Mouse (Mus musculus): ENCODE results near the gene Serf1. TPM values are rescaled to one million over a fixed set of nuclear protein-coding genes. Genes with fewer than 3 reads are reported as not detected.
"Not testable (repeated sequence)": the region's sequence is repeated elsewhere in the genome, so short reads cannot be mapped to it uniquely, and the experiment has no call there.

Gene Serf1
- polyA plus RNA-seq, 1 experiment from 2014 or later = 344 TPM

- no peaks in the 10 kb centered on the region for H3K27me3 ChIP-seq (replicated peaks; ENCODE audit: control insufficient read depth, insufficient read depth, low read length)
- no peak overlapping the region for H3K9ac ChIP-seq (ENCODE audit: low read depth, low read length)
- H3K27ac ChIP-seq (ENCODE audit: low read depth, low read length) = no peak overlapping the region
- peak; percentile 16 for ATAC-seq
- peaks cover 16% of the 10 kb centered on the region for H3K36me3 ChIP-seq (ENCODE audit: control insufficient read depth, insufficient read depth, low read length)
- 85% methylated on average over 3 of the region's 3 CpGs for WGBS
- peaks cover 11% of the 10 kb centered on the region for H3K4me1 ChIP-seq (ENCODE audit: control insufficient read depth, insufficient read depth, low read depth, low read length)
- H3K9me3 ChIP-seq (ENCODE audit: control insufficient read depth, low read length) = no peaks in the 10 kb centered on the region
- H3K4me2 ChIP-seq (ENCODE audit: low read length) = peak overlapping the region; percentile 98
- peak overlapping the region; percentile 99 for H3K4me3 ChIP-seq (ENCODE audit: low read length)
These were observed 16.2 kb downstream of the Serf1 start for GRCm38 (mm10) chr13:100123970-100124369.

- no peaks in the 10 kb centered on the region for H3K27me3 ChIP-seq (replicated peaks; ENCODE audit: control insufficient read depth, insufficient read depth, low read length)
- peaks cover 11% of the 10 kb centered on the region for H3K4me1 ChIP-seq (ENCODE audit: control insufficient read depth, insufficient read depth, low read depth, low read length)
- H3K9ac ChIP-seq (ENCODE audit: low read depth, low read length) = peak within 1 kb of the TSS; percentile 89
- peaks cover 20% of the 10 kb centered on the region for H3K36me3 ChIP-seq (ENCODE audit: control insufficient read depth, insufficient read depth, low read length)
- 4% methylated on average over 42 of the region's 42 CpGs for WGBS
- H3K4me2 ChIP-seq (ENCODE audit: low read length) = peak within 1 kb of the TSS; percentile 98
- H3K4me3 ChIP-seq (ENCODE audit: low read length) = peak within 1 kb of the TSS; percentile 99
- no peaks in the 10 kb centered on the region for H3K9me3 ChIP-seq (ENCODE audit: control insufficient read depth, low read length)
- ATAC-seq = peak; percentile 99
- peak within 1 kb of the TSS; percentile 75 for H3K27ac ChIP-seq (ENCODE audit: low read depth, low read length)
These were observed 16.8 kb downstream of the Serf1 start, which contains the start of gene Smn1 for GRCm38 (mm10) chr13:100124423-100125257. Smn1 (plus strand) TSS chr13:100124852.

GRCm38 (mm10) chr13:100125258-100125643 lies 17.4 kb downstream of the Serf1 start:
- Histone ChIP-seq H3K9ac (ENCODE audit: low read depth, low read length) (peak overlapping the region; percentile 89), H3K4me3 (ENCODE audit: low read length) (peak overlapping the region; percentile 99), H3K27me3 (replicated peaks; ENCODE audit: control insufficient read depth, insufficient read depth, low read length) (no peaks in the 10 kb centered on the region), H3K9me3 (ENCODE audit: control insufficient read depth, low read length) (no peaks in the 10 kb centered on the region), H3K27ac (ENCODE audit: low read depth, low read length) (no peak overlapping the region), H3K4me1 (ENCODE audit: control insufficient read depth, insufficient read depth, low read depth, low read length) (peaks cover 11% of the 10 kb centered on the region), H3K36me3 (ENCODE audit: control insufficient read depth, insufficient read depth, low read length) (peaks cover 20% of the 10 kb centered on the region), H3K4me2 (ENCODE audit: low read length) (peak overlapping the region; percentile 98)
- ATAC-seq = peak; percentile 38
- WGBS = 2% methylated on average over 10 of the region's 10 CpGs

- H3K4me3 ChIP-seq (ENCODE audit: low read length) = no peak overlapping the region
- no peak for ATAC-seq
- H3K9me3 ChIP-seq (ENCODE audit: control insufficient read depth, low read length) = no peaks in the 10 kb centered on the region
- 86% methylated on average over 8 of the region's 8 CpGs for WGBS
- H3K4me1 ChIP-seq (ENCODE audit: control insufficient read depth, insufficient read depth, low read depth, low read length) = no peaks in the 10 kb centered on the region
- no peaks in the 10 kb centered on the region for H3K27me3 ChIP-seq (replicated peaks; ENCODE audit: control insufficient read depth, insufficient read depth, low read length)
- no peak overlapping the region for H3K4me2 ChIP-seq (ENCODE audit: low read length)
- H3K9ac ChIP-seq (ENCODE audit: low read depth, low read length) = no peak overlapping the region
- peaks cover 19% of the 10 kb centered on the region for H3K36me3 ChIP-seq (ENCODE audit: control insufficient read depth, insufficient read depth, low read length)
- H3K27ac ChIP-seq (ENCODE audit: low read depth, low read length) = no peak overlapping the region
These were observed 34.0 kb downstream of the Serf1 start for GRCm38 (mm10) chr13:100141646-100142314.

GRCm38 (mm10) chr13:100152659-100153058 lies 44.8 kb downstream of the Serf1 start:
- 77% methylated on average over 1 of the region's 1 CpGs for WGBS
- no peak overlapping the region for H3K4me3 ChIP-seq (ENCODE audit: low read length)
- H3K36me3 ChIP-seq (ENCODE audit: control insufficient read depth, insufficient read depth, low read length) = no peaks in the 10 kb centered on the region
- no peak overlapping the region for H3K4me2 ChIP-seq (ENCODE audit: low read length)
- H3K9me3 ChIP-seq (ENCODE audit: control insufficient read depth, low read length) = no peaks in the 10 kb centered on the region
- no peak overlapping the region for H3K9ac ChIP-seq (ENCODE audit: low read depth, low read length)
- no peaks in the 10 kb centered on the region for H3K27me3 ChIP-seq (replicated peaks; ENCODE audit: control insufficient read depth, insufficient read depth, low read length)
- no peak overlapping the region for H3K27ac ChIP-seq (ENCODE audit: low read depth, low read length)
- no peak for ATAC-seq
- H3K4me1 ChIP-seq (ENCODE audit: control insufficient read depth, insufficient read depth, low read depth, low read length) = no peaks in the 10 kb centered on the region

GRCm38 (mm10) chr13:100156624-100157023 lies 48.8 kb downstream of the Serf1 start:
- WGBS = 87% methylated on average over 3 of the region's 3 CpGs
- H3K9me3 ChIP-seq (ENCODE audit: control insufficient read depth, low read length) = no peaks in the 10 kb centered on the region
- no peak for ATAC-seq
- no peaks in the 10 kb centered on the region for H3K27me3 ChIP-seq (replicated peaks; ENCODE audit: control insufficient read depth, insufficient read depth, low read length)
- H3K9ac ChIP-seq (ENCODE audit: low read depth, low read length) = no peak overlapping the region
- no peaks in the 10 kb centered on the region for H3K4me1 ChIP-seq (ENCODE audit: control insufficient read depth, insufficient read depth, low read depth, low read length)
- no peaks in the 10 kb centered on the region for H3K36me3 ChIP-seq (ENCODE audit: control insufficient read depth, insufficient read depth, low read length)
- H3K4me2 ChIP-seq (ENCODE audit: low read length) = no peak overlapping the region
- no peak overlapping the region for H3K4me3 ChIP-seq (ENCODE audit: low read length)
- no peak overlapping the region for H3K27ac ChIP-seq (ENCODE audit: low read depth, low read length)

- not testable (repeated sequence) for ATAC-seq; H3K36me3 ChIP-seq (ENCODE audit: control insufficient read depth, insufficient read depth, low read length); H3K27ac ChIP-seq (ENCODE audit: low read depth, low read length); H3K9me3 ChIP-seq (ENCODE audit: control insufficient read depth, low read length); H3K4me1 ChIP-seq (ENCODE audit: control insufficient read depth, insufficient read depth, low read depth, low read length); H3K4me2 ChIP-seq (ENCODE audit: low read length); H3K9ac ChIP-seq (ENCODE audit: low read depth, low read length); H3K4me3 ChIP-seq (ENCODE audit: low read length); H3K27me3 ChIP-seq (replicated peaks; ENCODE audit: control insufficient read depth, insufficient read depth, low read length)
- WGBS = 88% methylated on average over 11 of the region's 11 CpGs
These were observed 53.5 kb downstream of the Serf1 start for GRCm38 (mm10) chr13:100161171-100161870.

- ATAC-seq; H3K36me3 ChIP-seq (ENCODE audit: control insufficient read depth, insufficient read depth, low read length); H3K27me3 ChIP-seq (replicated peaks; ENCODE audit: control insufficient read depth, insufficient read depth, low read length); H3K9me3 ChIP-seq (ENCODE audit: control insufficient read depth, low read length); H3K4me1 ChIP-seq (ENCODE audit: control insufficient read depth, insufficient read depth, low read depth, low read length); H3K4me2 ChIP-seq (ENCODE audit: low read length); H3K9ac ChIP-seq (ENCODE audit: low read depth, low read length); H3K27ac ChIP-seq (ENCODE audit: low read depth, low read length); H3K4me3 ChIP-seq (ENCODE audit: low read length): not testable (repeated sequence)
These were observed 54.7 kb downstream of the Serf1 start for GRCm38 (mm10) chr13:100162467-100162866.

Measured in hindbrain, embryonic 16.5 days (tissue).